Mouse (Mus musculus) forebrain, embryonic 15.5 days (tissue): Measurements from ENCODE around the gene 1700029H14Rik. TPM values are rescaled to one million over a fixed set of nuclear protein-coding genes. Genes with fewer than 3 reads are reported as not detected.

Source experiments
- ATAC-seq: fragments of 200-750 bp; cut with Nextera tagmentation; replicated peaks from 2 replicates; pipeline ENCODE4 v1.8.0; 2017; ENCODE audit warnings: mild to moderate bottlenecking, moderate TSS enrichment, moderate library complexity
- H3K27ac ChIP-seq: fragments of 300-500 bp; sonication (generic); replicated peaks from 2 replicates; pipeline ENCODE4 v1.5.1; 2015; ENCODE audit warnings: mild to moderate bottlenecking, inconsistent platforms
- H3K27me3 ChIP-seq: fragments of 300-500 bp; sonication (generic); 2 replicates; pipeline ENCODE4 v1.6.1; 2015; ENCODE audit warnings: inconsistent platforms
- H3K36me3 ChIP-seq: fragments of 300-500 bp; sonication (generic); 2 replicates; pipeline ENCODE4 v1.6.1; 2015; ENCODE audit warnings: mild to moderate bottlenecking, inconsistent platforms
- H3K4me1 ChIP-seq: fragments of 300-500 bp; sonication (generic); 2 replicates; pipeline ENCODE4 v1.6.1; 2015; ENCODE audit warnings: inconsistent platforms
- H3K4me2 ChIP-seq: fragments of 300-500 bp; sonication (generic); replicated peaks from 2 replicates; pipeline ENCODE4 v1.6.1; 2015; ENCODE audit warnings: mild to moderate bottlenecking, inconsistent platforms
- H3K4me3 ChIP-seq: fragments of 300-500 bp; sonication (generic); 2 replicates; pipeline ENCODE4 v1.5.1; 2015; ENCODE audit warnings: mild to moderate bottlenecking, inconsistent platforms
- H3K9ac ChIP-seq: fragments of 300-500 bp; sonication (generic); replicated peaks from 2 replicates; pipeline ENCODE4 v1.6.1; 2015; ENCODE audit warnings: mild to moderate bottlenecking, inconsistent platforms
- H3K9me3 ChIP-seq: fragments of 300-500 bp; sonication (generic); 2 replicates; pipeline ENCODE4 v1.6.1; 2016; ENCODE audit warnings: inconsistent platforms
- WGBS: fragments of 180-500 bp; shearing (Covaris S2); methylation state at CpG from one replicate; pipeline ENCODE4 v1.1.7; 2015; ENCODE audit warnings: mixed read lengths; 5-methylcytosine and 5-hydroxymethylcytosine counted together
- polyA plus RNA-seq: library from polyadenylated mRNA; unstranded; fragments of >200 nt; fragmentation: Nextera tagmentation; extraction: Ambion mirVana; gene quantifications from 2 replicates; pipeline ENCODE4 v1.2.1, GENCODE M21; 2015

Gene 1700029H14Rik
- polyA plus RNA-seq, 1 experiment from 2014 or later = not detected

DNA sequence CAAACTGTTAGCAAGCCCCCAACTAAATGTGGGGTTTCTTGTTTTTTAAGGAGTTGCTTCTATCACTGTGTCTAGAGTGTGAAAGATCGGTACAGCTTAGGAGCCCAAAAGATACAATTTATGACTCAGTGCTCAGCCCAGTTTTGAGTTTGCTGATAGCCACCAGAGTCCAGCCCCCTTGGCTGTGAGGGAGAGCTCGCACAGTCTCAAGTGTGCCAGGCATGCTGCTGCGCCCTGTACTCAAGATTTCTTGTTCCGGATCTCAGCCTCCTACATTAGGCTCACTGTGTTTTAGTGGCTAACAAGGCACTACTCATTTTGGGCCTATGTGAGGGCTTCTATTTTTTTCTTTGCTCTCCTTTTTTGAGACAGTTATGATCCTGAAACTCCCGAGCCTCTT lies 22.1 kb downstream of the 1700029H14Rik start:
- peaks cover 4% of the 10 kb centered on the region; the same call in 1 of the 2 replicates for H3K9me3 ChIP-seq
- no peak overlapping the region for H3K9ac ChIP-seq
- WGBS = 87% methylated on average over 5 of the region's 5 CpGs
- no peaks in the 10 kb centered on the region; the same call in 1 of the 2 replicates for H3K4me1 ChIP-seq
- H3K4me2 ChIP-seq = no peak overlapping the region
- H3K36me3 ChIP-seq = no peaks in the 10 kb centered on the region
- no peak overlapping the region for H3K4me3 ChIP-seq
- no peak for ATAC-seq
- H3K27me3 ChIP-seq = no peaks in the 10 kb centered on the region
- H3K27ac ChIP-seq = no peak overlapping the region

DNA sequence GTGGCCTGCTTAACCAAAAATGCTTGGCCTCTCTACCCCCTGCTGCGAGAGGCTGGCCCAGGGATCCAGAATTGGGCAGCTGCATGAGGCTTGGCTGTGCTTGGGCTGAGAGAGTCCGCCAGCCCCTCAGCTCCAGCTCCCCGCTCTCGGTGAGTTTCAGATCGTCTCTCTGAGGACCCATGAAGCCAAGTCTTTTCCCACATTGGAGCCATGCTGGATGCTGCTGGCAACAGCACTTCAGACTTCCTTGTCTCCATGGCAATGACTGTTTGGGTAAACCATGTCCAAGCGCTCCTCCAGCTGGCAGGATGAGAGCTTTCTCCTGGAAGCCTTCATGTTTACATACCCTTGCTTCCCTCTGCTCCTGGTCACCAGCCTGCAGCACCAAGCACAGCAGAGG lies 23.4 kb downstream of the 1700029H14Rik start:
- no peak overlapping the region for H3K4me3 ChIP-seq
- WGBS = 57% methylated on average over 6 of the region's 6 CpGs
- no peak overlapping the region for H3K9ac ChIP-seq
- no peak overlapping the region for H3K4me2 ChIP-seq
- H3K27me3 ChIP-seq = no peaks in the 10 kb centered on the region
- no peaks in the 10 kb centered on the region for H3K36me3 ChIP-seq
- no peaks in the 10 kb centered on the region for H3K9me3 ChIP-seq
- H3K4me1 ChIP-seq = no peaks in the 10 kb centered on the region; the same call in 1 of the 2 replicates
- ATAC-seq = peak; percentile 58; the same call in 1 of the 2 replicates
- H3K27ac ChIP-seq = no peak overlapping the region

DNA sequence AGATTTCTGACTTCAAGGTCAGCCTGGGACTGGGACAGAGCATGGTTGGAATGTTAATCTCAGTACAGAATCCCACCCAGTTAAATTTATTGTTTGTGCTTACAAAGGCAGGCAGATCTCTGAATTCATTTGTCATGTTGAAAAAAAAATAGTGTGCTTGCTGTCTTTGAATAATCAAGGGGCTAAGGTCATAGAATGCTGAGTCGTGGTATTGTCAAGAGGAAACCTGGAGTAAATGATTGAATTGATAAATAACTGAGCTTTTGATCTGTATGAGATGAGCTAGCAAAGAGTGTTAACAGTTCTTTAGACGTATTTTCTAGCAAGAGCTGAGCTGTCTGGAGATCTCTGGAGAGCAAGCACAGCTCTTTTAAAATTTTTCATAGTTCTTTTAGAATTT lies 25.2 kb downstream of the 1700029H14Rik start:
- no peak overlapping the region for H3K4me3 ChIP-seq
- 52% methylated on average over 2 of the region's 2 CpGs for WGBS
- ATAC-seq = no peak

DNA sequence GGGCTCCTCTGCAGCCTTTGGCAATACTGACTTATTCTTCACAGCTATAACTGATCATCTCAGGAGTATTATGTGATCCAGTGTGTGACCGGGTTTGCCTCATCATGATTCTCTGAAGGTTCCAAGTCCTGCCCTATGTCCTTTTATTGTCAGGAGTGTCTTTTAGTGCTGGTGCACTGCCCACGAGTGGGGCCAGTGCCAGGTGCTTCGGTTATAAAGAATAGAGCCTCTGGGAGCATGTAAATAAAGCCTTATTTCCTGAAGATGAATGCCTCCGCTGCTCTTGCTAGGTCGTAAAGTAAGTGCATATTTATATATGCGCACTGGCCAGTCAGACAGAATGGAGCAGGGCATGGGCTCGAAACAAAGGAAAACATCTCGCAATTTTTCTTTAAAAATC lies 29.1 kb downstream of the 1700029H14Rik start:
- 70% methylated on average over 8 of the region's 8 CpGs for WGBS

More for the DNA sequence above, 25.2 kb downstream of the 1700029H14Rik start:
- H3K27ac ChIP-seq = no peak overlapping the region
- no peaks in the 10 kb centered on the region for H3K27me3 ChIP-seq
- H3K9me3 ChIP-seq = no peaks in the 10 kb centered on the region
- no peak overlapping the region for H3K9ac ChIP-seq
- H3K4me2 ChIP-seq = no peak overlapping the region
- no peaks in the 10 kb centered on the region; the same call in none of the 2 replicates for H3K4me1 ChIP-seq
- no peaks in the 10 kb centered on the region for H3K36me3 ChIP-seq

DNA sequence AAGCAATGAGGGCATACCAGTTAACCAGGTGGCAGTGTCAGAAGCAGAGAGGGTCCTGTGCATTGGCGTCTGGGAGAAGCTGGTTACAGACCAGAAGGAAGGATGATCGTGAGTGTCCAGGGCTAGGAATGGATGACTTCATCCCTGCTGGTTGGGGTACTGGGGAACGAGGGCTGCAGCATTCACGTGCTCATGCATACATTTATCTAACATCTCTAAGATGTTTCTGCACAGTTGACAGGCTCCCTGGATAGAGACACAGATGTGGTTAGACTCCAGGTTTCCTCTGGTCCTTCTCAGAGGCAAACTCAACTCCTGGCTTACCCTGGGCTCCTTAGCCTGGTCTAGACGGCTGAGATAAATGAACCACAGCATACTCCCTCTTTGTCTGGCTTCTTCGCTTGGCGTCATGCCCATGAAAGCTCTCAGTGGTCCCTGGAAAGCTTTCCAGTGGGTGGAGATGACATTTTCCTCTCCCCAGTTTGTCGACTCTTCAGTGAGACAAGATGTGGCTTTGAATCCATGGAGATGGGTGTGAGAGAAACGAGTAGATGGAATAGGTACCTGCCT lies 30.6 kb downstream of the 1700029H14Rik start:
- no peak overlapping the region for H3K4me3 ChIP-seq
- H3K4me1 ChIP-seq = peaks cover 24% of the 10 kb centered on the region
- H3K27me3 ChIP-seq = no peaks in the 10 kb centered on the region
- no peak overlapping the region for H3K4me2 ChIP-seq
- H3K9me3 ChIP-seq = no peaks in the 10 kb centered on the region
- no peak overlapping the region for H3K9ac ChIP-seq
- H3K36me3 ChIP-seq = no peaks in the 10 kb centered on the region
- 70% methylated on average over 9 of the region's 9 CpGs for WGBS
- no peak for ATAC-seq
- no peak overlapping the region for H3K27ac ChIP-seq

More for the DNA sequence above, 29.1 kb downstream of the 1700029H14Rik start:
- H3K27me3 ChIP-seq = no peaks in the 10 kb centered on the region
- no peak overlapping the region for H3K4me3 ChIP-seq
- H3K27ac ChIP-seq = no peak overlapping the region
- no peak overlapping the region for H3K4me2 ChIP-seq
- H3K9ac ChIP-seq = no peak overlapping the region
- ATAC-seq = no peak
- peaks cover 24% of the 10 kb centered on the region for H3K4me1 ChIP-seq
- no peaks in the 10 kb centered on the region for H3K9me3 ChIP-seq
- H3K36me3 ChIP-seq = no peaks in the 10 kb centered on the region

DNA sequence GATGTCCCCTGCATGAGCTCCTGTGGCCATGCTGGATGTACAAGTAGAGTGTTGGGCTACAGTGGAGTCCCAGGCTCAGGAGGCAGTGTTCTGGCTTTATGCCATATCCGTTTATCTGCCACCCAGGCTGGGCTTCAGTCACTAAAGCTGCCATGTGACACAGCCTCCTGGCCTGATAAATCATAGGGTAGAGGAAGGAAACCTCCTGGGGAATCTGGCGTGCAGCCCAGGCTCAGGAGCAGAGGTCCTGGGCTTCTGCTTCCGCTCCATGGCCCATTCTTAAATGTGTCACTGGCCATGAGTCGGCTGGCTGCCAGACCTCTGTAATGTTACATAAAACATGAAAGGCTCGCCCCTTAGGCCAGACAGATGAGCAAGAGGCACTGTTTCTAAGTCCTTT lies 31.3 kb downstream of the 1700029H14Rik start:
- peak; percentile 75 for ATAC-seq
- WGBS = 15% methylated on average over 5 of the region's 5 CpGs

DNA sequence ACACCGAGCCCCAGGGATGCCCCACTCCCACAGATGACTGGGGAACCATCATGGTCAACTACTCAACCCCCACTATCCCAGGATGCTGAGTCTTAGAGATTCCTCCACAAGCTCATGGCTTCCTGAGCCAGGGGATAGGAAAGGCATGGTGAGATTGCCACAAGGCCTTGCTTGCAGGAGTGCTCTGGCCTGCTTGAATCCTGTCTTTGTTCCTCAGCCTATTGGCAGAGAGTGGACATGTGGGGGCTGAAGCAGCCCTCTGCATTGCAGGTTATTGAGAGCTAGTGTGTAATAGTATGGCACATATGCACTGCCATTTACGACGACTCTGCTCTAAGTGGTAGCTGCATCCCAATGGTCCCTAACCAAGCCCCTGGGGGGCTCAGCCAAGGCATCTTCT lies 31.9 kb downstream of the 1700029H14Rik start:
- Histone ChIP-seq H3K36me3 (no peaks in the 10 kb centered on the region), H3K4me1 (peaks cover 24% of the 10 kb centered on the region), H3K4me2 (no peak overlapping the region), H3K27me3 (no peaks in the 10 kb centered on the region), H3K4me3 (no peak overlapping the region), H3K27ac (peak overlapping the region; percentile 54), H3K9me3 (no peaks in the 10 kb centered on the region), H3K9ac (no peak overlapping the region)
- ATAC-seq = no peak; the same call in 1 of the 2 replicates
- 78% methylated on average over 3 of the region's 3 CpGs for WGBS

More for the DNA sequence above, 31.3 kb downstream of the 1700029H14Rik start:
- Histone ChIP-seq H3K9me3 (no peaks in the 10 kb centered on the region), H3K4me2 (no peak overlapping the region), H3K36me3 (no peaks in the 10 kb centered on the region), H3K27me3 (no peaks in the 10 kb centered on the region), H3K9ac (no peak overlapping the region), H3K27ac (peak overlapping the region; percentile 54), H3K4me1 (peaks cover 24% of the 10 kb centered on the region), H3K4me3 (no peak overlapping the region)

DNA sequence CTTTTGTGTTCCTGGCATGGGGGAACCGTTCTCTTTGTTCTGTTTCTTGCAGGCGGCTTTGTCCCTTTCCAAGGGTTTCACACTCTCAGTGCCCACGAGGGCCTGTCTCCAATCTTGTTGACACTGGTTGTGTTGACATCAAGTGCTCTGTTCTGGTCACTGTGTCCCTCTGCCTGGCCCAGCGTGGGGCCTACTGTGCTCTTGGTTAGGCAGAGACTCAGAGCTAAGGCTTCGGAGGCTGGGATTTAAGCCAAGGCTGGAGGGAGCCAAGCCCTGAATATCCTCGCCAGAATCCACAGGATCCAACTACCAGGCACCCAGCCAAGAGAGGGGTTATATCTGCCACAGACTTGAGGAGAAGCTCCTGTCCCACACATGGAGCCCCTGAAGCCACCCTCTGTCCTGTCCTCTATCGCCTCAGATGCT lies 32.4 kb downstream of the 1700029H14Rik start:
- WGBS = 35% methylated on average over 7 of the region's 7 CpGs
- ATAC-seq = peak; percentile 70
- Histone ChIP-seq H3K36me3 (no peaks in the 10 kb centered on the region), H3K4me2 (no peak overlapping the region), H3K9ac (no peak overlapping the region), H3K4me3 (no peak overlapping the region), H3K27ac (peak overlapping the region; percentile 54), H3K27me3 (no peaks in the 10 kb centered on the region), H3K4me1 (peaks cover 24% of the 10 kb centered on the region), H3K9me3 (no peaks in the 10 kb centered on the region)

DNA sequence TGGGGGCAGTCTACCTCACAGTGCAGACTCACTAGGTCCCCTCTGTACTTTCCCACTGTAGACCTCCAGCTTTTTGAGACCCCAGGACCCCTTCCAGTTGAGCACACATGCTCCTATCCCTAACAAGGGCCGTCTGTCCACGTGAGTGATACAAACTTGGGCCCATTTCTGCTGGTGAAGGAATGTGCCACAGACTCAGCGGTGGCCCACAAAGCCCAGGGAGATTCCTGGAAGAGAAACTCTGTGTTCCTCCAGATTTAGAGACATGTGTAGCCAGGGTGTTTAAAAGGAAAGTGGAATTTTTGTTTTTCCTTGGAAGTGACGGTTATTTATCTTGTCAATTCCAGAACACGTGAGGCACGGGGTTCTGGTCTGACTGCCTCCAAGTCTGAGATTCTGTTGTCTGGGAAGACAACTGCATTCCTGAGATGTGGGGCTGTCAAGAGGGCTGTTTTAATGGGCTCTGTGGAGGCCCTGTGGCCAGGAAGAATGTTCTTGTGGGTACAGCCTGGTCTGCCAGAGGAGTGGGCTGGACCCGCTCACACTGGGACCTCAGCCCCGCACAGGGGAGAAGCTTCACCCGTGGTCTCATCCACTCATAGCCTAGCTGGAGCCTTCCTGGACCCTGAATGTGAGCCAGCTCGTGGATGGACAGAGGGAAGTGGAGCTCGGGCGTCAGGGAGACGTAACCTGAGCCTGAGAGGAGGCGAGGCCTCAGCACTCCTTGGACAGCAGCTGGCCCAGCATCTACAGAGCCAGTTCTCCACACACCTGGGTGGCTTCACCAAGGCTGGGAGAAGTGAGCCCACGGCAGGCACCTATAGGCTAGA lies 33.0 kb downstream of the 1700029H14Rik start:
- Histone ChIP-seq H3K4me1 (peaks cover 24% of the 10 kb centered on the region), H3K4me3 (no peak overlapping the region), H3K9me3 (no peaks in the 10 kb centered on the region), H3K4me2 (no peak overlapping the region), H3K36me3 (no peaks in the 10 kb centered on the region), H3K27ac (no peak overlapping the region), H3K27me3 (no peaks in the 10 kb centered on the region), H3K9ac (no peak overlapping the region)
- peak; percentile 15 for ATAC-seq
- WGBS = 73% methylated on average over 15 of the region's 15 CpGs

DNA sequence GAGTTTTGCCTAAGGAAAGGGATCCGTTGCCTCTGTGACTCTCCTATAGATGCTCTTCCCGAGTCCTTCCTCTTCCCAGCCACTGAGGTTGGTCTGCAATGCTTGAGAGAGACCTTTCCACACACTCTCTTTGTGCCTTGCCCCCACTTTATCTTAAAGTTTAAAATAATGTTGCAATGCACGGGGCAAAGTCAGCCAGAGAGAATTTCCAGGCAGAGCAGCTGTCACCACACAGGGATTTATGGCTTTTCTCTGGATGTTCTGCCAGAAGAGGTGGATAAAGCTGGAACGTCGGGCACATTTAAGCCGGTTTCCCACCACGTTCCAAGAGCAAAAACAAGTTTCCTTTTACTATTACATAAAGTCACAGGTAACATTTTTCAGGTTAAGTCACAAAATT lies 40.9 kb downstream of the 1700029H14Rik start:
- ATAC-seq = no peak
- Histone ChIP-seq H3K4me1 (no peaks in the 10 kb centered on the region), H3K36me3 (no peaks in the 10 kb centered on the region), H3K4me3 (no peak overlapping the region), H3K9me3 (no peaks in the 10 kb centered on the region), H3K27me3 (no peaks in the 10 kb centered on the region), H3K9ac (no peak overlapping the region), H3K4me2 (no peak overlapping the region), H3K27ac (no peak overlapping the region)
- WGBS = 80% methylated on average over 7 of the region's 7 CpGs

DNA sequence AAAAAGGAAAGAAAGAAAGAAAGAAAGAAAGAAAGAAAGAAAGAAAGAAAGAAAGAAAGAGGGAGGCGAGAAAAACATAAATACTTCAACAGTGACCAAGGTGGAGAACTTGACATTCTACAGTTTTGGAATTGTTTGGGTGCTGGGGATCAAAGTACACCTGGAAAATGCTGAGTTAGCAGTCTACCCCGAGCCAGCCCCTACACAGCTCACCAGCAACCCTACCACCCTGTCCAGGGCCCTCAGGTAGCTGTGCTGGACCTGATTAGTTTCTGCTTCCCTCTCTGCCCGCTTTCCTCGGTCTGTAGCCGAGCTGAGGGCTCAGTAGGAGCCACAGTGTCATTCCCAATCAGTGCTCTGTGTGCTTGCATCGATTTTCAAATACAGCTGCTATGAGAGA lies 41.9 kb downstream of the 1700029H14Rik start:
- ATAC-seq = no peak
- H3K4me3 ChIP-seq = no peak overlapping the region
- no peaks in the 10 kb centered on the region for H3K27me3 ChIP-seq
- no peaks in the 10 kb centered on the region for H3K9me3 ChIP-seq
- WGBS = 66% methylated on average over 6 of the region's 6 CpGs
- no peak overlapping the region for H3K4me2 ChIP-seq
- no peaks in the 10 kb centered on the region for H3K36me3 ChIP-seq
- no peak overlapping the region for H3K9ac ChIP-seq
- H3K4me1 ChIP-seq = no peaks in the 10 kb centered on the region
- no peak overlapping the region for H3K27ac ChIP-seq

DNA sequence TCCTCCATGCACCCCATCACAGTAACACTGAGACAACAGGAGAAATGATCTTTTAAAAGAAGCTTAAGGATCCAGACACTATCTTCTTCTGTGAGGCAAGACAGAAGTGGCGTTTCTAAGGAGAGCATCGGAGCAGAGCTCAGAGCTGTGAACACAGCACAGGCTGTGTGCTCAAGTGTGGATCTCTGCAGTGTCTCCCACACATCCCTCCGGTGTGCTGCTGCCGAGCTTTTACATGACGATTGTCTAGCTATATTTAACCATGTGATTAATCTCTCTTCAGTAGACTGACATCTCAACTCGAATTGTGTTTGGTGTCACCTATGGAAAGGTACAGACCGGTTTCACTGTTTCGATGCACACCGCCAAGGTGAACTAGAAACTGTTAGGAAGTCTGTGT lies 42.8 kb downstream of the 1700029H14Rik start:
- H3K9me3 ChIP-seq = no peaks in the 10 kb centered on the region
- no peak overlapping the region for H3K9ac ChIP-seq
- H3K4me2 ChIP-seq = no peak overlapping the region
- ATAC-seq = no peak
- WGBS = 83% methylated on average over 9 of the region's 9 CpGs
- no peak overlapping the region for H3K4me3 ChIP-seq
- H3K36me3 ChIP-seq = no peaks in the 10 kb centered on the region
- H3K4me1 ChIP-seq = no peaks in the 10 kb centered on the region
- H3K27ac ChIP-seq = no peak overlapping the region
- no peaks in the 10 kb centered on the region for H3K27me3 ChIP-seq
